Mouse (Mus musculus): ENCODE measurements around the gene Rnf44. TPM values are rescaled to one million over a fixed set of nuclear protein-coding genes. Genes with fewer than 3 reads are reported as not detected.
A peak's percentile ranks its signal among the peaks of the same experiment; 100 is the strongest.

Rnf44 gene
- 5.8 and 11.4 TPM in 2 replicates for total RNA-seq (2014; rRNA removed)
- polyA plus RNA-seq (2012; rRNA removed), result 86.1 and 87.9 TPM in 2 replicates

DNA sequence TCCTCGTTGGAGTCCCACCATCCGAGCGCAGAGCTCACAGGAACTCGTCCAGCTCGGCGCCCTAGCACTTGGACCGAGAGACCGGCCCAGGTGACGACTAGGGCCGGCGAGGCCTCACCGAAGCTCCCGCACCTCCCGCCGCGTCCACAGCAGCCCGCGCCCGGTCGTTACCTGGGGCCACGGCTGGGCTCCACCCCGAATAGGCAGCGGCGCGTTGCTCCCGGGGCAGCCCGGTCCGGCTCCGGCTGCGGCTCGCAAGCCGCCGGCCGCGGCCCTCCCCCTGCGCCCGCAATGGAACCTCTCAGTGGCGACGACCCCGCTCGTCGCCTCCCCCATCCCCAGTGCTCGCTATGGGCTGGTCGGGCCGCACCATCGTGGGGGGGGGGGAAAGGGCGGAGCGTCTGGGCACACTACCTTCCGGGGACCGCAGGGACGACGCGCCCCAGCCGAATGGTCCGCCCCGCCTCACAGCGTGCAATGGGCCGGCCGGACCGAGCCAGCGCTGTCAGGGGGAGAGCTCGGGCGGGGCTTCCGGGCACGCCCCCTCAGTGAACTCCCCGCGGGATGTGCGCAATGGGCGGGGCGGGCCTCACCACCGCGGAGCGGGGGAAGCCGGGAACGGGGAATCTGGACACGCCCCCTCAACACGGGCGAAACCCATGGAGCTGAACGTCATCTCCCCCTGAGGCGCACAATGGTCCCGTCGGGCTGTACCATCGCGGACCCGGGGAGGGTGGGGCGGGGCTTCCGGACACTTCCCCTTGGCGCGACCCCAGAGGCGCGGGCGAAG, at the start of gene Rnf44:
Gene Rnf44 (minus strand): TSS at position 350 of the 790 bp plus-strand sequence.
- peak within 1 kb of the TSS; percentile 98 for H3K4me3 ChIP-seq (ENCODE audit: insufficient read depth, low read depth, low read length)
- H3K27ac ChIP-seq (replicated peaks; ENCODE audit: insufficient read depth, low read depth, low read length), result peak within 1 kb of the TSS; percentile 97
- H3K79me2 ChIP-seq (ENCODE audit: control insufficient read depth, insufficient read depth, low read length), result peaks cover 25% of the 10 kb centered on the region
- H3K27me3 ChIP-seq (ENCODE audit: control insufficient read depth, insufficient read depth, low read length), result no peaks in the 10 kb centered on the region
- no peaks in the 10 kb centered on the region for H3K36me3 ChIP-seq (ENCODE audit: control insufficient read depth, insufficient read depth, low read length)
- peak; percentile 91 for DNase-seq (ENCODE audit: extremely low read depth, low read depth, low spot score)
- H3K9ac ChIP-seq (ENCODE audit: low read depth, low read length), result peak within 1 kb of the TSS; percentile 98
- TF ChIP-seq CTCF (IDR thresholded peaks at IDR 0.05; ENCODE audit: low read depth, low read length) (no peak), POLR2A (IDR thresholded peaks at IDR 0.05; ENCODE audit: extremely low read depth, insufficient read depth, low read length) (peak; percentile 40; the same call in 1 of the 2 replicates)
- H3K4me1 ChIP-seq (ENCODE audit: control insufficient read depth, insufficient read depth, low read length), result peaks cover 18% of the 10 kb centered on the region
- under 1% methylated on average over 92 of the region's 92 CpGs for WGBS

DNA sequence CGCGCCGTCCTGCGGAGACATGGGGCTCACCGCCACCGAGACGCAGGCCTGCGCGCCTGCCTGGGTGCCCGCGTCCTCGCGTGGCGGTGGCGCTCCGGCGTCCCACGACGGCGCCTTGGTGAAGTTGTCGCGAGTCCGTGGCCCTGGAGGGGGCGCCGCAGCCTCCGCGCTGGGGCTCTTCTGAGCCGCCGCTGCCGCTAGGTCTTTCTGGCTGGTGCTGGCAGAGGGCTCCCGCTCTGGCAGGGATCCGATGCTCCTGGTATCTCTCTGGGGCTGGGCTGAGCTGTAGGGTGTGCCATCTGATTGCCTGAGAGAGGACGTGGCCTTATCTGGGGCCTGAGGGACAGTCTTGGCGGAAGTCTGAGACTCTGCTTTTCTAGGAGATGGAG, 44.5 kb upstream of the Rnf44 start:
- Histone ChIP-seq H3K27me3 (ENCODE audit: control insufficient read depth, insufficient read depth, low read length) (peaks cover 25% of the 10 kb centered on the region), H3K36me3 (ENCODE audit: control insufficient read depth, insufficient read depth, low read length) (no peaks in the 10 kb centered on the region), H3K9ac (ENCODE audit: low read depth, low read length) (no peak overlapping the region), H3K4me3 (ENCODE audit: insufficient read depth, low read depth, low read length) (no peak overlapping the region), H3K79me2 (ENCODE audit: control insufficient read depth, insufficient read depth, low read length) (no peaks in the 10 kb centered on the region), H3K27ac (replicated peaks; ENCODE audit: insufficient read depth, low read depth, low read length) (no peak overlapping the region), H3K4me1 (ENCODE audit: control insufficient read depth, insufficient read depth, low read length) (no peaks in the 10 kb centered on the region)
- DNase-seq (ENCODE audit: extremely low read depth, low read depth, low spot score), result no peak
- no peak for TF ChIP-seq POLR2A (IDR thresholded peaks at IDR 0.05; ENCODE audit: extremely low read depth, insufficient read depth, low read length)
- TF ChIP-seq CTCF (IDR thresholded peaks at IDR 0.05; ENCODE audit: low read depth, low read length), result no peak
- WGBS, result 4% methylated on average over 34 of the region's 34 CpGs

DNA sequence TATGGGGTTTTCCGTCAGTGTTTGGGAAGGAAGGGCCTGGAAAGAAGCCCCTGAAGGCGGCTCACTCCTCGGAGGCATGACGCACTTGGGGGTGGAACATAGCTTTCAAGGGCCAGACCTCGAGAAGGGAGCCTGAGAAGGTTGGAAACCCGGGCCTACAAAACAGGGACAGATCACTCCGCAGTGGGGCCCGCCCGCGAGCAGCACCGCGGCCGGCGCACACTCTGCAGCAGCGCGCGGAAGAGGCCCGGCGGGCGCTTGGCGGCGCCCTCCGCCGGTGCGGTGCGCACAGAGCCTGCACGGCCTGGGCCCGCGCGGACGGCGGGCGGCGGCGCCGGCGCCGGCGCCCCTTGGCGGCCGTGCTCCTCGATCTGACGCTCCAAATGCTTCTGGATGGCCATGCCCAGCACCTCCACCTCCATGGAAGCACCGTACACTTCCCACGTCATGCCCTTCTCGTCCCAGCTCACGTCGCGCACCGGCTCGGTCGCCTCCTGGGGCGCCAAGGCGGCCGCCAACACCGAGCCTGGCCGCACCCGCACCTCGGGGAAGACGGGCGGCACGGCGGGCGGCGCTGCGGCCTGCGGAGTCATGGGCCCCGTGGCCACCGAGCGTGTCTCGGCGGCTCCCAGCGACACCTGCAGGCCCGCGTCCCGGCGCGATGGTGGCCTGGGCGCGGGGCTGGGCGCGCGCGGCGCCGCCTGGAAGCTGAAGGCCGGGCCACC, 43.9 kb upstream of the Rnf44 start:
- TF ChIP-seq POLR2A (IDR thresholded peaks at IDR 0.05; ENCODE audit: extremely low read depth, insufficient read depth, low read length), result no peak
- TF ChIP-seq CTCF (IDR thresholded peaks at IDR 0.05; ENCODE audit: low read depth, low read length), result no peak
- Histone ChIP-seq H3K9ac (ENCODE audit: low read depth, low read length) (no peak overlapping the region), H3K79me2 (ENCODE audit: control insufficient read depth, insufficient read depth, low read length) (no peaks in the 10 kb centered on the region), H3K4me1 (ENCODE audit: control insufficient read depth, insufficient read depth, low read length) (no peaks in the 10 kb centered on the region), H3K4me3 (ENCODE audit: insufficient read depth, low read depth, low read length) (no peak overlapping the region), H3K27me3 (ENCODE audit: control insufficient read depth, insufficient read depth, low read length) (peaks cover 25% of the 10 kb centered on the region), H3K36me3 (ENCODE audit: control insufficient read depth, insufficient read depth, low read length) (no peaks in the 10 kb centered on the region), H3K27ac (replicated peaks; ENCODE audit: insufficient read depth, low read depth, low read length) (no peak overlapping the region)
- no peak for DNase-seq (ENCODE audit: extremely low read depth, low read depth, low spot score)
- WGBS, result 4% methylated on average over 87 of the region's 87 CpGs

DNA sequence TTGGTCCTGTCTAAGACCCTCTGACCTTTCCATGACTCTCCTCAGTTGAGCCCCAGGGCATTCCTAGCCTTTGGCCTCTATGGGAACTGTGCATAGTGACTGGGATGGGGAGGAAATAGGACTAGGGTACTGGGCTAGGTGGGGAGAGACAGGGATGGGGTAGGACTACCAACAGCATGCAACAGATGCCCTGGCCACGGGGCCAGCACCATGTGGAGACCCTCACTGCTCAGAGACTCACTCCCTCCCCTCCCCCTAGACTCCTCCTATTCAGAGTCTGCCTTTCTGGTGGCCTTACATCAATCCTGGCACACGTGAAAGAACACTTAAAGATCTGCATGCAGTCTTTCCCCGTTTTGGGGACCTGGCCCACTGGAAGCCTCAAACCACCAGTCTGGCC, 43.2 kb upstream of the Rnf44 start:
- Histone ChIP-seq H3K4me1 (ENCODE audit: control insufficient read depth, insufficient read depth, low read length) (no peaks in the 10 kb centered on the region), H3K4me3 (ENCODE audit: insufficient read depth, low read depth, low read length) (no peak overlapping the region), H3K9ac (ENCODE audit: low read depth, low read length) (no peak overlapping the region), H3K36me3 (ENCODE audit: control insufficient read depth, insufficient read depth, low read length) (no peaks in the 10 kb centered on the region), H3K27me3 (ENCODE audit: control insufficient read depth, insufficient read depth, low read length) (peaks cover 25% of the 10 kb centered on the region), H3K79me2 (ENCODE audit: control insufficient read depth, insufficient read depth, low read length) (no peaks in the 10 kb centered on the region), H3K27ac (replicated peaks; ENCODE audit: insufficient read depth, low read depth, low read length) (no peak overlapping the region)
- TF ChIP-seq POLR2A (IDR thresholded peaks at IDR 0.05; ENCODE audit: extremely low read depth, insufficient read depth, low read length) (no peak), CTCF (IDR thresholded peaks at IDR 0.05; ENCODE audit: low read depth, low read length) (no peak)
- 44% methylated on average over 3 of the region's 3 CpGs for WGBS
- no peak for DNase-seq (ENCODE audit: extremely low read depth, low read depth, low spot score)

- no peak for TF ChIP-seq POLR2A (IDR thresholded peaks at IDR 0.05; ENCODE audit: extremely low read depth, insufficient read depth, low read length)
- no peak for TF ChIP-seq CTCF (IDR thresholded peaks at IDR 0.05; ENCODE audit: low read depth, low read length)
- Histone ChIP-seq H3K27me3 (ENCODE audit: control insufficient read depth, insufficient read depth, low read length) (no peaks in the 10 kb centered on the region), H3K4me1 (ENCODE audit: control insufficient read depth, insufficient read depth, low read length) (no peaks in the 10 kb centered on the region), H3K27ac (replicated peaks; ENCODE audit: insufficient read depth, low read depth, low read length) (no peak overlapping the region), H3K4me3 (ENCODE audit: insufficient read depth, low read depth, low read length) (no peak overlapping the region), H3K9ac (ENCODE audit: low read depth, low read length) (no peak overlapping the region), H3K36me3 (ENCODE audit: control insufficient read depth, insufficient read depth, low read length) (no peaks in the 10 kb centered on the region), H3K79me2 (ENCODE audit: control insufficient read depth, insufficient read depth, low read length) (no peaks in the 10 kb centered on the region)
- WGBS, result 76% methylated on average over 11 of the region's 11 CpGs
- DNase-seq (ENCODE audit: extremely low read depth, low read depth, low spot score), result no peak
Observed at GRCm38 (mm10) chr13:54726131-54726530, 32.4 kb upstream of the Rnf44 start.
